Mouse (Mus musculus) T-helper 17 cell (primary cell): ENCODE data around the gene Tmem91.

Source experiments
- in situ Hi-C, 2 experiments: fragments of 300-600 bp; cut with MboI, MseI; formaldehyde crosslinking; loops; 1 replicate in 1 of 2; 2 replicates in 1 of 2; pipeline ENCODE4 v1.15.1; 2025; ENCODE audit warnings: high pct_unique_total_duplicates in 2 of 2

Tmem91 gene

DNA sequence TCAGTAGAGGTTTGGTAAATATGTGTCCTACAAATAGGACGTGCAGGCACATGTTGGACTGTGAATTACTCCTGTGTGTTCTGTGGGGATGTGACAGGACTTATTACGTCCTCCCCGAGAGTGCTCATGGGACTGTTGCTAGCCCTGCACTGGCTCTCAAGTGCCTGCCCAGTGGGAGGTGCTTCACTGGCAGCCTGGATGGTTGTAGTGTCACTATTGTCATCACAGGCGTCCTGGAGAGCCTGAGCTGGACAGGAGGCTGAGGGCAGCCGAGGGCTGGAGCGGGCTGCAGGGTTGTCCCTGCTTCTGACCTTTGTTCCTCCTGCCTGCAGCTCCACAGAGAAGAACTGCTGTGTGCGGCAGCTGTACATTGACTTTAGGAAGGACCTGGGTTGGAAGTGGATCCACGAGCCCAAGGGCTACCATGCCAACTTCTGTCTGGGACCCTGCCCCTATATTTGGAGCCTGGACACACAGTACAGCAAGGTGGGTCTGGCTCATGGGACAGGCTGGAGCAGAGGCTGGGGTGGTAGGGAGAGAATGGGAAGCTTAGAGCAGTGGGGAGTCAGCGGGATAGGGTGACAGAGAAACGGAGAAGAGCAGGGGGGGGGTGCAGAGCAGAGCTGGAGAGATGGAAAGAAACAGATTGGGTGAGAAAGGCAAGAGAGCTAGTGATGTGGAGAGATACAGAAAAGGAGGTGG, 29.0 kb upstream of the Tmem91 start:
- in situ Hi-C loops, result loop anchor here (5.0 to 25.0 kb wide), 3 partner anchors 33 to 1483 kb away; partner anchors contain the start of genes BC024978 (in 1 of the 2), Gm21983 (in 1 of the 2), Mia (in 1 of the 2) and Rab4b (in 1 of the 2)

DNA sequence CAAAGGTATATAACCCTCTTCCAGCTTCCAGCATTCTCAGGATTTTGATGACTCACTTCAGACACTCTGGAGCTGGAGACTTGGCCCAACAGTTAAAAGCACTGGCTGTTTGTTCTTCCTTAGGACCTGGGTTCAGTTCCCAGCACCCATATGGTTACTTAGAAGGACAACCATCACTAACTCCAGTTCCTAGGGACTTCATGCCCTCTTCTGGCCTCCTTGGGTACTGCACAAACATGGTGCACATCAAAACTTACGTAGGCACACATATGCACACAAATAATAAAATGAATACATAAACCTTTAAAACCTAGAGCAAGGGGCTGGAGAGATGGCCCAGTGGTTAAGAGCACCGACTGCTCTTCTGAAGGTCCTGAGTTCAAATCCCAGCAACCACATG, 27.4 kb upstream of the Tmem91 start:
- in situ Hi-C loops, result loop anchor here (5.0 to 25.0 kb wide), 3 partner anchors 35 to 1485 kb away; partner anchors contain the start of genes BC024978 (in 1 of the 2), Gm21983 (in 1 of the 2), Mia (in 1 of the 2) and Rab4b (in 1 of the 2)

- in situ Hi-C loops, result loop anchor here (5.0 to 25.0 kb wide), 3 partner anchors 37 to 1487 kb away; partner anchors contain the start of genes BC024978 (in 1 of the 2), Gm21983 (in 1 of the 2), Mia (in 1 of the 2) and Rab4b (in 1 of the 2)
These were observed 25.8 kb upstream of the Tmem91 start for GRCm38 (mm10) chr7:25700732-25701131.

DNA sequence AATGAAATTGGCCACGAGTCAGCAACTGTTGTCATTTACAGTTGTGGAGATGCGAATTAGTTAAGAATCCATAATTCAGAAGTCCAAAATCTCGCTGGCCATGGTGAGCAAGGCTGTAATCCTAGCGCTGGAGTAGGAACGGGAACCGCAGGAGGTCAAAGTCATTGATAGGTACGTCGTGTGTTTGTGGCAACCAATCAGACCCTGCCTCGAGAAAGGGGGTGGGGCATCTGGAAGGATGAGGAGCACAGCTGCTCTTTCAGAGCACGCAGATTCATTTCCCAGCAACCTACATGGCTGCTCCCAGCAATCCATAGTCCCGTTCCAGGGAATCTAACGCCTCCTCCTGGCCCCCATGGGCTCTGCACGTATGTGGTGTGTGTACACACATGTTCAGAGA, 24.9 kb upstream of the Tmem91 start:
- in situ Hi-C loops, result loop anchor here (5.0 to 25.0 kb wide), 5 partner anchors 37 to 1665 kb away; partner anchors contain the start of genes BC024978 (in 1 of the 2), Gm21983 (in 1 of the 2), Mia (in 1 of the 2) and Rab4b (in 1 of the 2)

DNA sequence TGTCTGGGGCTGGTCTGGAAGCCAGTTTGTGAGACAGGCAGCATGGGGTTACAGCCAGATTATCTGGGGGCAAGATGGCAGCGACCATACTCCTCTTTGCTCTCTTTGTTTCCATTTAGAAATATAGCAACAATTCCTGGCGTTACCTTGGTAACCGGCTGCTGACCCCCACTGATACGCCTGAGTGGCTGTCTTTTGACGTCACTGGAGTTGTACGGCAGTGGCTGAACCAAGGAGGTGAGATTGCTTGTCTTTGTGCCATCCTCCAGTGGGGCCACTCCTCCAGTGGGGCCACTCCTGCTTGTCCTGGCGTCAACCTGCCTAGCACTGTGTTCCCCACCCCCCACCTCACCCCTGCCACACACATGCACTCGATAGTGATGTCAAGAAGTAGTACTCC, 19.1 kb upstream of the Tmem91 start:
- in situ Hi-C loops, result loop anchor here in 1 of 2 experiments (10.0 to 25.0 kb wide), 2 partner anchors 1307 to 1671 kb away; partner anchors contain the start of gene Smg9

DNA sequence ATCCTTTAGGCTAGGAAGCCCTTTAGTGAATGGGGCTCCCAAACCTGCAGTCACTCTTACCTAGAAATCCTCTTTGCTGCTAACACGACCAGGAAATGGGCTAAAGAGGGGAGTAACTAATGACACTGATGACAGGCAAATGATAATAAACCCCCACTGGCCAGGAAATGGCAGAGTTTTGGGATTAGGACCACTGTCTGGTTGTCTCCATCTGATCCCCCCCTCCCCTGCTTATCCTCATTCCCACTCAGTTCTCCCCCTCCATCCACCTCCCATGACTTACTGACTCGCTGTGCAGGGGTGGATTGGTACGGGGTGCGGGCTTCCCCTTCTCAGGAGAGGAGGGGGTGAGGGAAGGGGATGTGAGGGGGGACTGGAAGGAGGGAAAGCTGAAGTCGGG, 15.1 kb upstream of the Tmem91 start:
- in situ Hi-C loops, result loop anchor here in 1 of 2 experiments (10.0 to 25.0 kb wide), 2 partner anchors 1303 to 1675 kb away; partner anchors contain the start of gene Smg9

DNA sequence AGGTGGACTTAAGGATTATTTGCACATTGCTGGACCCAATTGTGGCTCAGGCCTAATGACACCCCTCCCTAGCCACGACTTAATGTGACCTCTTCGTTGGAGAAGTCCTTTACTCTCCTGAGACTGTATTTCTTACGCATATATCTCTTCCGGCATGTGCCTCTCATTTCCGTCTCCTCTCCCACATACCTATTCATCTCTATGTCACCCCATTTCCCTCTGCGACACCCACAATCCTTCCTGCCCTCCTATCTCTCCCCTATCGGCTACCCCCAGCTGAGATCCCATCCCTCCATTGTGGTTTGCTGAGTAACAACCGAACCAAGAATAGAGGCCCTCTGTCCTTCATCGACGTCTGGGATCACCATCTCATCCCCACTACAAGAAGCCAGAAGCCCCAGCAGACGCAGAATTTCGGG, 14.6 kb upstream of the Tmem91 start:
- in situ Hi-C loops, result loop anchor here (5.0 to 25.0 kb wide), 3 partner anchors 42 to 1675 kb away; partner anchors contain the start of gene Smg9 (in 1 of the 2)

DNA sequence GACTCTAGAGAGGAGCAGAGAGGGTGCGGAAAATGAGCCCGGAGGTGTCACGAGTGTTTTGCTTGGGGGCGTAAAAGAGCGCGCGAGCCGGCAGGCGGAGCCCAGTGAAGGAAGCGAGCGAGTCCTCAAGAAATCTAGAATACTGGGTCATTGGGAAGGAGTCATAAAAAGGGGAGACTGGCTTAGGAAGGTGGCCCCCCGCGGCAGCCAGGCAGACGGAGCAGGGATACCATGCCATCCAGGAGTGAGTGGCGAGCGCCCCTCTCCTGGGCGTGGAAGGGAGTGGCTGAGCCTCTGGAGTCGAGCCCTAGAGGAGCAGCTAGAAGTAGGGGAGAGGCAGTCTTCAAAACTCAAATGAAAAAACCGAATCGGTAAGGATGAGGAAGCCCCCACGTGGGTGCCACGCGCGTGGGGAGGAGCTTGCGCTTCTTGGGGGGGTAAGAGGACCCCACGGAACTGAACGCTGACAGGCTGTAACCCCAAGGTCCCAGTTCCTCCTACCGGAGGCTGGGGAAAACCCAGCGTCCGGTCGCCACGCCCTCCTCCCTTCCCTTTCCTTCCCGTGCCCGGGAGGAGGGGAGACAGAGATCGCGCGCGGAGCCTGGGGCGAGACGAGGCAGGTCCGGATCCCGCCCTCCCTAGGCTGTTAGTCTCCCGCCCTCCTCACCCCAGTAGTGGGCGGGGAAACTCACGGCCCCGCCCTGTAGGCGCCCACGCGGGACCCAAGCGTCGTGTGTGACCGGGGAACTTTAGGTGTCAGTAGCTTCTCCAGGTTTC, 14.0 kb upstream of the Tmem91 start:
- in situ Hi-C loops, result loop anchor here (5.0 to 25.0 kb wide), 2 partner anchors 42 to 1302 kb away; partner anchors contain the start of gene Smg9 (in 1 of the 2)

DNA sequence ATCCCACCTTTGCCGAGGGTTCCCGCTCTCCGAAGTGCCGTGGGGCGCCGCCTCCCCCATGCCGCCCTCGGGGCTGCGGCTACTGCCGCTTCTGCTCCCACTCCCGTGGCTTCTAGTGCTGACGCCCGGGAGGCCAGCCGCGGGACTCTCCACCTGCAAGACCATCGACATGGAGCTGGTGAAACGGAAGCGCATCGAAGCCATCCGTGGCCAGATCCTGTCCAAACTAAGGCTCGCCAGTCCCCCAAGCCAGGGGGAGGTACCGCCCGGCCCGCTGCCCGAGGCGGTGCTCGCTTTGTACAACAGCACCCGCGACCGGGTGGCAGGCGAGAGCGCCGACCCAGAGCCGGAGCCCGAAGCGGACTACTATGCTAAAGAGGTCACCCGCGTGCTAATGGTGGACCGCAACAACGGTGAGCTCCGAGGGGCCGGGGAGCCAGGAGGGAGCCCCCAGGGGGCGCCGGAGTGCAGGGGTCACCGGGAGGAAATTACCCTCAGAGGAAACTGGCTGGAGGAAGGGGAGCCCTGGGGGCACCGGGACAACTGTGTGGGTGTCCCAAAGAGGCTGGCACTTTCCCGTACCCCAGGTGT, 12.9 kb upstream of the Tmem91 start:
- in situ Hi-C loops, result loop anchor here (5.0 to 25.0 kb wide), 2 partner anchors 41 to 1301 kb away; partner anchors contain the start of gene Smg9 (in 1 of the 2)

DNA sequence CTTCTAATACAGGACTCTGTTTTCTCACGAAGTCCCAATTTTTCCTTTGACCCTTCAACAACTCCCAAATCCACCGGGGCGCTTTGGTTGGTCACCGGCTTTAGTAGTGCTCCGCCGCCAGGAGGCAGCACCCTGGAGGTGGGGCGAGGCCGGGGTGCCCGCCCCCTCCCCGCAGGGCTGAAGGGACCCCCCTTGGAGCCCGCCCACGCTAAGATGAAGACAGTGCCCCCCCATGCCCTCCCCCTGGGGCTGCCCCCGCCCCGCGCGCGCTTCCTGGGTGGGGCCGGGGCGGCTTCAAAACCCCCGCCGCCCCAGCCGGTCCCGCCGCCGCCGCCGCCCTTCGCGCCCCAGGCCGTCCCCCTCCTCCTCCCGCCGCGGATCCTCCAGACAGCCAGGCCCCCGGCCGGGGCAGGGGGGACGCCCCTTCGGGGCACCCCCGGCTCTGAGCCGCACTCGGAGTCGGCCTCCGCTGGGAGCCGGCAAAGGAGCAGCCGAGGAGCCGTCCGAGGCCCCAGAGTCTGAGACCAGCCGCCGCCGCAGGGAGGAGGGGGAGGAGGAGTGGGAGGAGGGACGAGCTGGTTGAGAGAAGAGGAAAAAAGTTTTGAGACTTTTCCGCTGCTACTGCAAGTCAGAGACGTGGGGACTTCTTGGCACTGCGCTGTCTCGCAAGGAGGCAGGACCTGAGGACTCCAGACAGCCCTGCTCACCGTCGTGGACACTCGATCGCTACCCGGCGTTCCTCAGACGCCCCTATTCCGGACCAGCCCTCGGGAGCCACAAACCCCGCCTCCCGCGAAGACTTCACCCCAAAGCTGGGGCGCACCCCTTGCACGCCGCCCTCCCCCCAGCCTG, 11.9 kb upstream of the Tmem91 start, which contains the start of gene Tgfb1:
Gene Tgfb1 (plus strand): TSS at position 323 of the 852 bp plus-strand sequence.
- in situ Hi-C loops, result loop anchor here (5.0 to 25.0 kb wide), 2 partner anchors 40 to 1300 kb away; partner anchors contain the start of gene Smg9 (in 1 of the 2)

DNA sequence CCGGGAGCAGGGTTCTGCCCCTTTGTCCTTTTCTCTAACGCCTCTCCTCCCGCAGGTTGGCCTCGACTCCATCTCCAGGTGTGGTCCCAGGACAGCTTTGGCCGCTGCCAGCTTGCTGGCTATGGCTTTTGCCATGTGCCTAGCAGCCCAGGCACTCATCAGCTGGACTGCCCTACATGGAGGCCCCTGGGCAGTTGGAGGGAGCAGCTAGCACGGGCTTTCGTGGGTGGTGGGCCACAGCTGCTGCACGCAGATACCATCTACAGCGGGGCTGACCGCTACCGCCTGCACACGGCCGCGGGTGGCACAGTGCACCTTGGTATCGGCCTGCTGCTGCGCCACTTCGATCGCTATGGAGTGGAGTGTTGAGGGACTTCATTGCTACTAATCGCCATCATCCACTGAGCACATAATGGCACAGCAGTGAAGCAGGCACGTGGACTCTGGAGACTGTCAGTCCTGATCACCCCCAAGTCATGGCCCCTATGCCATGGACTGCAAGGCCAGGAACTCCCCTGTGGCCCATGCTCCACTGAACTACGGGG, 11.0 kb upstream of the Tmem91 start:
- in situ Hi-C loops, result loop anchor here (5.0 to 25.0 kb wide), 2 partner anchors 39 to 1299 kb away; partner anchors contain the start of gene Smg9 (in 1 of the 2)

DNA sequence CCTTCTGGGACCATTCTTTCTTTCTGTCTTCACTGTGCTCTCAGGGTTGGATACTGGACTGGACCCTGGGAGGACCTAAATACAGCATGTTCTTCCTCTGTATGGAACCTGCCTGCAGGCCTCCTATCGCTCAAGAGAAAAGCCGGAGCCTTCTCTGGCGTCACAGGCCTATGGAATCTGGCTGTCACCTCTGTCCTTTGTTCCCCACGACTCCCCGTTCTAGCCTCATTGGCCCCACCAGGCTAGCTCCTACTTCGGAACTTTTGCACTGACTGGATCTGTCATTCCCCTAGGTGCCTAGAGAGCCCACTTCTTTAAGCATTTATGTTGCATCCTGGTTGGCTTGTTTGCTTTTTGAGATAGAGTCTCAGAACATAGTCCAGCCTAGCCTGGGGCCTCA, 9.7 kb upstream of the Tmem91 start:
- in situ Hi-C loops, result loop anchor here (5.0 to 25.0 kb wide), 2 partner anchors 37 to 1297 kb away; partner anchors contain the start of gene Smg9 (in 1 of the 2)

GRCm38 (mm10) chr7:25683474-25684180, 8.7 kb upstream of the Tmem91 start:
- in situ Hi-C loops, result loop anchor here in 1 of 2 experiments (25.0 kb wide), 1 partner anchor 1296 kb away; the partner anchor contains the start of gene Smg9

- in situ Hi-C loops, result loop anchor here in 1 of 2 experiments (25.0 kb wide), 1 partner anchor 1294 kb away; the partner anchor contains the start of gene Smg9
These were observed 6.6 kb upstream of the Tmem91 start for GRCm38 (mm10) chr7:25681341-25682231.

DNA sequence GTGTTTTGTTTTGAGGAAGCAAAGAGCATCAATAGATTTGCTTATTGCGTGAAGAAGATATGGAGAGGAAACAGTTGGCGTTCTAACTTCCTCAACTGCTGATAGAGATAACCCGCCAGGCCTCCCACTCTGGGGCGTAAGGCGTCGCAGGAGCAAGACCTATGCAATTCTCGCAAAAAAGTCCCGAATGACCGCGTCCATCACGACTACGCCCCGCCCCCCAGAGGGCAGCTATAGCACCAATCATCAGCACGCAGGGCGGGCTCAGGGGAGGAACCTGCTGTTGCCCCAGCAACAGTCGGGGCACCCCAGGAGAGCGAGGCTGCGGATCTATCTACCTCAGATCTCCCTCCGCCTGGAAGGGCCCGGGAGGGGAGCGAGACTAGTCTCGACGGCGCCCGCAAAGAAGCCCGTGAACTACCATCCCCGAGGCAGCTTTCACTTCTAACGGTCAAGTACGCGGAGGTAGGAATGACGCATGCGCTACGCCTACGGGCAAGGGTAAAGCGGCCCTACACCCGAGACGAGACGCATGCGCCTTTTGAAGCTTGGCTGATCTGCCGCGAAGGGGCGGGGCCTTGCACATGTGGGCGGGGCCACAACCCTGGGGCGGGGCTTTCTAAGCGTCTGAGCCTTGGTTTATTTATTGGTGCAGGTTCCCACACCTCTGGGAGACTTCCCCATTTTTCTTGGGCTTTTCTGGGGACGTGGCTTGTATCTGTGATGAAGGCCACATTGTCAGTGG, 5.7 kb upstream of the Tmem91 start, which contains the start of gene B9d2:
Gene B9d2 (plus strand): TSS at position 267 of the 745 bp plus-strand sequence.
- in situ Hi-C loops, result loop anchor here in 1 of 2 experiments (25.0 kb wide), 1 partner anchor 1293 kb away; the partner anchor contains the start of gene Smg9

DNA sequence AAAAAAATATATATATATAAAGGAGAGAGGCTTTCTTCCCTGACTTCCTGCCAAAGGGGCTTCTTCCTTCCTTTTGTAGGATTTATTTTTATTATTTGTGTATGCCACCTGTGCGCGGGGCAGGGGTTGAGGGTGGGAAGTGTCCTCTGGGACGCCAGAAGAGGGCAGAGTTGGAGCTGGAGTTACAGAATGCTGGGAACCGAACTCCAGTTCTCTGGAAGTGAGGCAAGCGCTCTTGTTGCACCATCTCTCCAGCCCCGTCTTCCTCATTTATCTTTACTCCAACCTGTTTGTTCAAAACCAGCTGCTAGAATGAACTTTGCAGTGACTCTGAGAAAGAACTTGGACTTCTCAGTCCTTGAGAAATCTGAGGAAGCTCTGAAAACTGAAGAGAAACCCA, 5.0 kb upstream of the Tmem91 start:
- in situ Hi-C loops, result loop anchor here in 1 of 2 experiments (25.0 kb wide), 1 partner anchor 1293 kb away; the partner anchor contains the start of gene Smg9
